Mouse (Mus musculus) hindbrain, postnatal 0 days (tissue): Measurements from ENCODE around the gene Ccdc125. TPM values are rescaled to one million over a fixed set of nuclear protein-coding genes. Genes with fewer than 3 reads are reported as not detected.
"Not testable (repeated sequence)": the region's sequence is repeated elsewhere in the genome, so short reads cannot be mapped to it uniquely, and the experiment has no call there.

Experiments
- ATAC-seq: fragments of 200-750 bp; cut with Nextera tagmentation; 2 replicates; pipeline ENCODE4 v1.8.0; 2017; ENCODE audit warnings: mild to moderate bottlenecking, moderate TSS enrichment, moderate library complexity
- DNase-seq: peaks from one replicate; pipeline ENCODE4 v3.0.0-alpha.2; 2015; ENCODE audit warnings: low spot score
- H3K27ac ChIP-seq: fragments of 300-500 bp; sonication (generic); 2 replicates; pipeline ENCODE4 v1.5.1; 2014; ENCODE audit warnings: mild to moderate bottlenecking
- H3K27me3 ChIP-seq: fragments of 300-500 bp; sonication (generic); 2 replicates; pipeline ENCODE4 v1.6.1; 2014; ENCODE audit warnings: low read length, mixed read lengths; ENCODE audit not compliant: insufficient read depth
- H3K36me3 ChIP-seq: fragments of 300-500 bp; sonication (generic); 2 replicates; pipeline ENCODE4 v1.6.1; 2014; ENCODE audit warnings: low read length, mixed read lengths; ENCODE audit not compliant: insufficient read depth
- H3K4me1 ChIP-seq: fragments of 300-500 bp; sonication (generic); 2 replicates; pipeline ENCODE4 v1.6.1; 2014; ENCODE audit warnings: antibody characterized with exemption, low read length, mixed read lengths; ENCODE audit not compliant: insufficient read depth
- H3K4me2 ChIP-seq: fragments of 300-500 bp; sonication (generic); 2 replicates; pipeline ENCODE4 v1.6.1; 2014; ENCODE audit warnings: low read depth, mild to moderate bottlenecking, low read length, moderate library complexity, mixed read lengths
- H3K4me3 ChIP-seq: fragments of 300-500 bp; sonication (generic); 2 replicates; pipeline ENCODE4 v1.5.1; 2014; ENCODE audit warnings: low read length
- H3K9ac ChIP-seq: fragments of 300-500 bp; sonication (generic); replicated peaks from 2 replicates; pipeline ENCODE4 v1.6.1; 2014; ENCODE audit warnings: mild to moderate bottlenecking, low read length, moderate library complexity, mixed read lengths
- H3K9me3 ChIP-seq: fragments of 300-500 bp; sonication (generic); 2 replicates; pipeline ENCODE4 v1.6.1; 2016; ENCODE audit warnings: low read length, mixed read lengths
- CTCF ChIP-seq: IDR thresholded peaks from 2 replicates; pipeline ENCODE4 v1.5.1; 2016; ENCODE audit warnings: antibody characterized with exemption, control low read depth, low read depth
- WGBS: fragments of 180-500 bp; shearing (Covaris S2); extraction: QIAGEN DNeasy Blood & Tissue Kit; methylation state at CpG from one replicate; pipeline ENCODE4 v1.1.7; 2014; 5-methylcytosine and 5-hydroxymethylcytosine counted together
- polyA plus RNA-seq: library from polyadenylated mRNA; unstranded; fragments of >200 nt; fragmentation: Nextera tagmentation; extraction: Ambion mirVana; gene quantifications from 2 replicates; pipeline ENCODE4 v1.2.1, GENCODE M21; 2015
- total RNA-seq: library from RNA; depleted of rRNA; stranded (reverse); fragments of >200 nt; gene quantifications from 2 replicates; pipeline ENCODE4 v1.2.3, GENCODE M21; 2014

The Ccdc125 gene
- total and polyA plus RNA-seq, 2 experiments from 2014 or later = 0.21 to 1.4 TPM

DNA sequence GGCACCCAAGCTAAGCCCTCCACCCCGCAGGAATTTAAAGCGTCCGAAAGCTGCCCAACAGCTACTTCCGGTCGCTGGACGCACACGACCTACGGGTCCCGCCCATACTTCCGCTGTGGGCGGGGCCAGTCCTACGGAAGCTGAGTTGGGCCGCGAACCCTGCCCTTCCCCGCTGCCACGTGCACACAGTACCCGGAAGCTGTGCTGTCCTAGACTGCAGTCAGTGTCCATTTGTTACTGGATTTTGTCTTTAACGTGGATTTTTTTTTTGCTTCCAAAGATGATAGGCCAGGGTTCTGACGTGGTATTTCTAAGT is 61.3 kb downstream of the Ccdc125 start, which contains the start of gene Cdk7:
Gene Cdk7 (minus strand): TSS at position 79 of the 316 bp plus-strand sequence.
- no peak for TF ChIP-seq CTCF

DNA sequence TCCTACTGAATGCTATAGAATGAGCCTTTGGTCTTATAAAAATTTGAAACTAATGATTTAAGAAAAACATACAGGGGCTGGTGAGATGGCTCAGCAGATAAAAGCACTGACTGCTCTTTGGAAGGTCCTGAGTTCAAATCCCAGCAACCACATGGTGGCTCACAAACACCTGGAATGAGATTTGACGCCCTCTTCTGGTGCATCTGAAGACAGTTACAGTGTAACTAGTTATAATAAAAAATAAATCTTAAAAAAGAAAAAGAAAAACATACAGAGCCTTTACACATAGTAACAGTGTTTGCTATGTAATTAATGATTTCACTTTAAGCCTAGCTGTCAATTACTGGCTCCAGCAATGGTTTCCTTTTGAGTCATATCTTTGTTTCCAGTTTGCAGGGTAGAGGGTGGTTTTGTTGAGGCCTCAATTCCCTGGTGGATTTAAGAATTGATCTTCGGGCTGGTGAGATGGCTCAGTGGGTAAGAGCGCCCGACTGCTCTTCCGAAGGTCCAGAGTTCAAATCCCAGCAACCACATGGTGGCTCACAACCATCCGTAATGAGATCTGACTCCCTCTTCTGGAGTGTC is 62.0 kb downstream of the Ccdc125 start:
- ATAC-seq, H3K9me3 ChIP-seq, DNase-seq, H3K4me1 ChIP-seq, H3K36me3 ChIP-seq, H3K27me3 ChIP-seq, H3K9ac ChIP-seq: not testable (repeated sequence)
- Histone ChIP-seq H3K4me2 (peak overlapping the region; percentile 53), H3K4me3 (peak overlapping the region; percentile 94; the same call in 1 of the 2 replicates), H3K27ac (peak overlapping the region; percentile 95; the same call in 1 of the 2 replicates)
- 94% methylated on average over 5 of the region's 6 CpGs for WGBS

More for the DNA sequence above, 61.3 kb downstream of the Ccdc125 start, which contains the start of gene Cdk7:
- Histone ChIP-seq H3K9me3 (no peaks in the 10 kb centered on the region), H3K4me1 (peaks cover 10% of the 10 kb centered on the region), H3K27ac (peak within 1 kb of the TSS; percentile 95), H3K4me2 (peak within 1 kb of the TSS; percentile 91), H3K4me3 (peak within 1 kb of the TSS; percentile 94), H3K9ac (peak within 1 kb of the TSS; percentile 93), H3K27me3 (no peaks in the 10 kb centered on the region), H3K36me3 (peaks cover 4% of the 10 kb centered on the region; the same call in 1 of the 2 replicates)
- 0% methylated on average over 19 of the region's 19 CpGs for WGBS
- DNase-seq (peak; percentile 98), ATAC-seq (peak; percentile 99)

DNA sequence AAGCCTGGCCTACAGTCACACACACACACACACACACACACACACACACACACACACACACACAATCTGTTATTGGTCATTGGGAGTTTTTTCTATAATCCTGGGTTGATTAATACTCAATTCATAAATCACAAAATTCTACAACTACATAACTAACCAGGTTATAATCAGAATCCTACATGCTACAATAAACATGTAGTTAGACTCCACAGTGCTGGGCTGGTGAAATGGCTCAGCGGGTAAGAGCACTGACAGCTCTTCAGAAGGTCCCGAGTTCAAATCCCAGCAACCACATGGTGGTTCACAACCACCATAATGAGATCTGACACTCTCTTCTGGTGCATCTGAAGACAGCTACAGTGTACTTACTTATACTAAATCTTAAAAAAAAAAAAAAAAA is 63.2 kb downstream of the Ccdc125 start:
- H3K4me1 ChIP-seq = peaks cover 10% of the 10 kb centered on the region
- H3K4me3 ChIP-seq = no peak overlapping the region
- no peaks in the 10 kb centered on the region for H3K27me3 ChIP-seq
- H3K9ac ChIP-seq = no peak overlapping the region
- no peak overlapping the region for H3K27ac ChIP-seq
- DNase-seq = no peak
- 88% methylated on average over 2 of the region's 2 CpGs for WGBS
- no peak overlapping the region for H3K4me2 ChIP-seq
- H3K36me3 ChIP-seq = peaks cover 4% of the 10 kb centered on the region; the same call in 1 of the 2 replicates
- no peaks in the 10 kb centered on the region for H3K9me3 ChIP-seq
- no peak for ATAC-seq
- TF ChIP-seq CTCF = no peak

DNA sequence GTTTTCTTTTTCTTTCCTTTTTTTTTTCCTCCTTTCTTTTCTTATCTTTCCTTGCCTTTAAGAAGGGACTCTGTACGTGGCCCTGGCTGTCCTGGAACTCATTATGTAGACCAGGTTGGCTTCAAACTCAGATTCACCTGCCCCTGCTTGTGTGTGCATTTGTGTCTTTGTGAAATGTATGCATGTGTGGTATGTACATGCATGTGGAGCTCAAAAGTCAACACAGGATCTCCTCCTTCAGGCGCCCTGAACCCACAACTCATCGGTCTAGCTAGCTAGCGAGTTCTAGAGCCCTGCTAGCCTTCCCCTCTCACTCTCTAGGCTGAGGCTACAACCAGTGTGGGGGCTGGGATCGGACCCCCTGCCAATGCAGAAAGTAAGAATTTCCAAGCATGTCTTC is 73.3 kb downstream of the Ccdc125 start:
- Histone ChIP-seq H3K36me3 (no peaks in the 10 kb centered on the region), H3K4me2 (peak overlapping the region; percentile 57), H3K27ac (no peak overlapping the region), H3K27me3 (no peaks in the 10 kb centered on the region), H3K9ac (no peak overlapping the region), H3K9me3 (no peaks in the 10 kb centered on the region), H3K4me3 (no peak overlapping the region), H3K4me1 (peaks cover 3% of the 10 kb centered on the region; the same call in 1 of the 2 replicates)
- no peak for DNase-seq
- TF ChIP-seq CTCF = no peak
- no peak for ATAC-seq
- 89% methylated on average over 5 of the region's 5 CpGs for WGBS

DNA sequence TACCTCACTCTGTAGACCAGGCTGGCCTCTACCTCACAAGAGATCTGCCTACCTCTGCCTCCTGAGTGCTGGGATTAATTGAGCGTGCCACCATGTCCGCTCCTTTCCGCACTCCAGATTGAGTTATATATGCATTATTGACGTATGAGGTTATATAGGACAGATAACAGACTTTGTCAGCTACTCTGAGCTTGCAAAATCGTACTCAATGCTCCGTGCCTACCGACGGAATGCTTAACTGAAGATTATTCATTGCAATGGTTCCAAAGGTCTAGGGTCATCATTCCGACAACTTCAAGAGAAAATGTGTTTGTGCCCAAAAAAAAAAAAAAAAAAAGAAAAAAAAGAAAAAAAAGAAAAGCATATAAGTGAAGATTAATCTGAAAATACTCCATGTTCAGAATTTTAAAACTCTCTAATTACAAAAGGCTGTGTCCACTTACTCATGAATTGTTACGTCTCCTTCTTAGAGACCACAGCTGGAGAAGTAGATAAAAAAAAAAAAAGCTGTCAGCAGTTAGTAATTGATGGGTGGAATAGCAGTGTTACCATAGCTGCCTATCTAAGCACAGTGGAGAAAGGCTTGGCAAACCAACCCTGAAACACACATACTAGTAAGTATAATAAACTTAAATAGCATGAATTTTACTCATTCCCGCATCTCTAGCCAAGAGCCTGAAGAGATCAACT is 74.0 kb downstream of the Ccdc125 start:
- Histone ChIP-seq H3K9me3 (no peaks in the 10 kb centered on the region), H3K4me1 (peaks cover 3% of the 10 kb centered on the region; the same call in 1 of the 2 replicates), H3K27ac (peak overlapping the region; percentile 96), H3K9ac (peak overlapping the region; percentile 88; the same call in 1 of the 2 replicates), H3K36me3 (no peaks in the 10 kb centered on the region), H3K4me2 (peak overlapping the region; percentile 57), H3K27me3 (no peaks in the 10 kb centered on the region), H3K4me3 (peak overlapping the region; percentile 77)
- peak; percentile 65 for ATAC-seq
- DNase-seq = no peak
- WGBS = 63% methylated on average over 11 of the region's 11 CpGs
- no peak for TF ChIP-seq CTCF

DNA sequence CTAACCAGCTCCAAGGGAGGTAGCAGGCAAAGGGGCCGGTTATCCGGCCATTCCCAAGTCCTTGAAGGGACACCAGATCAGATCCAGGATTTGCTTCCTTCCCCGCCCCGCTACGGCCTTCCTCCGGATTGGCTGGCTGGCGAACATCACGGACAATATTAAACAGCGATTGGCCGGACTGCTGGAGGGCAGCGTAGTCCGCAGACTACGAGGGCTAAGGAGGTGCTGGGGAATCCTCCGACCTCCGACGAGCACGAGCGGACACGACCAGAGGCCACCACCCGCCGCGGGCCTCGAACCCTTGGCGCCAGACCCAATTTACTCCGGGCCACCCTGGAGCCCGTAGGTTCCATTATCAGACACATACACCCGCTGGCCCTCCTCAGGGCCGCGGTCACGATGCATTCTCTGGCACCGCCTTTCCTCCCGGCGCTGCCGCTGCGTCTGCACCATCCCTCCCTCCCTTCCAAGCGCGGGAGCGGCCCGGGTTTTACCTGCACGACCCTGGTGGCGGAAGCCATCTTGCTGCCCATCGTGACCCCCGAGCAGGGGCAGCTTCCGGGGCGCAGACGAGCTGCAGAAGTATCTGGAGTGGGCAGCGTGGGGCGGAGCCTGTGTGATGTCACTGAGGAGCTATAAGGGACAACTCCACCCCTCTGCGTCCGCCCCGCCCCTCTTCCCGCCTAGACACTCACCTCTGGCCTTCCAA is 74.7 kb downstream of the Ccdc125 start, which contains the start of gene Mrps36:
Gene Mrps36 (minus strand): TSS at position 624 of the 709 bp plus-strand sequence.
- TF ChIP-seq CTCF = 0 out of 2 replicates have a peak, but pooled peaks have one; percentile 24
- Histone ChIP-seq H3K27me3 (no peaks in the 10 kb centered on the region), H3K9me3 (no peaks in the 10 kb centered on the region), H3K4me1 (peaks cover 3% of the 10 kb centered on the region; the same call in 1 of the 2 replicates), H3K9ac (peak within 1 kb of the TSS; percentile 88), H3K4me2 (peak within 1 kb of the TSS; percentile 57), H3K4me3 (peak within 1 kb of the TSS; percentile 77), H3K27ac (peak within 1 kb of the TSS; percentile 96), H3K36me3 (no peaks in the 10 kb centered on the region)
- ATAC-seq (peak; percentile 98), DNase-seq (peak; percentile 95)
- WGBS = under 1% methylated on average over 48 of the region's 52 CpGs
